Mouse (Mus musculus) limb, embryonic 14.5 days (tissue): ENCODE measurements at regions not wholly inside any gene's neighbourhood (a gene's known extent, or its start where the extent isn't known, plus 50 kb on each side); places are given as distances from the start of the nearest gene placed in this dataset.

Source experiments
- ATAC-seq: fragments of 200-750 bp; cut with Nextera tagmentation; 2 replicates; pipeline ENCODE4 v1.8.0; 2017; ENCODE audit warnings: low read depth, moderate number of reproducible peaks, moderate TSS enrichment; ENCODE audit not compliant: low FRiP score
- DNase-seq: peaks from one replicate; pipeline ENCODE4 v3.0.0-alpha.2; 2015; ENCODE audit warnings: low spot score
- H3K27ac ChIP-seq: fragments of 300-500 bp; sonication (generic); replicated peaks from 2 replicates; pipeline ENCODE4 v1.5.1; 2014; ENCODE audit warnings: low read depth, mild to moderate bottlenecking, low read length, moderate library complexity, mixed read lengths
- H3K27me3 ChIP-seq: fragments of 300-500 bp; sonication (generic); 2 replicates; pipeline ENCODE4 v1.6.1; 2014; ENCODE audit warnings: low read length, mixed read lengths; ENCODE audit not compliant: control insufficient read depth, insufficient read depth
- H3K36me3 ChIP-seq: fragments of 300-500 bp; sonication (generic); 2 replicates; pipeline ENCODE4 v1.6.1; 2014; ENCODE audit warnings: mild to moderate bottlenecking, low read length, moderate library complexity, mixed read lengths; ENCODE audit not compliant: control insufficient read depth, insufficient read depth
- H3K4me1 ChIP-seq: fragments of 300-500 bp; sonication (generic); 2 replicates; pipeline ENCODE4 v1.6.1; 2014; ENCODE audit warnings: antibody characterized with exemption, low read length, mixed read lengths; ENCODE audit not compliant: control insufficient read depth, insufficient read depth
- H3K4me2 ChIP-seq: fragments of 300-500 bp; sonication (generic); replicated peaks from 2 replicates; pipeline ENCODE4 v1.6.1; 2014; ENCODE audit warnings: low read depth, mild to moderate bottlenecking, low read length, moderate library complexity; ENCODE audit not compliant: severe bottlenecking
- H3K4me3 ChIP-seq: fragments of 300-500 bp; sonication (generic); replicated peaks from 2 replicates; pipeline ENCODE4 v1.5.1; 2014; ENCODE audit warnings: low read length
- H3K9ac ChIP-seq: fragments of 300-500 bp; sonication (generic); 2 replicates; pipeline ENCODE4 v1.6.1; 2014; ENCODE audit warnings: mild to moderate bottlenecking, low read depth, low read length, moderate library complexity; ENCODE audit not compliant: severe bottlenecking
- H3K9me3 ChIP-seq: fragments of 300-500 bp; sonication (generic); 2 replicates; pipeline ENCODE4 v1.6.1; 2016; ENCODE audit warnings: low read length; ENCODE audit not compliant: control insufficient read depth
- POLR2A ChIP-seq: fragments of 200-500 bp; IDR thresholded peaks from 2 replicates; pipeline ENCODE4 v1.8.0; 2012; ENCODE audit warnings: inconsistent platforms, mild to moderate bottlenecking, moderate library complexity, borderline replicate concordance; ENCODE audit not compliant: insufficient read depth, insufficient read length; ENCODE audit errors: extremely low read depth
- WGBS: fragments of 180-500 bp; shearing (Covaris S2); extraction: QIAGEN DNeasy Blood & Tissue Kit; methylation state at CpG from one replicate; pipeline ENCODE4 v1.1.7; 2014; 5-methylcytosine and 5-hydroxymethylcytosine counted together

GRCm38 (mm10) chr13:55963005-55963620, 127.1 kb upstream of the Pitx1 start:
- Histone ChIP-seq H3K27me3 (peaks cover 6% of the 10 kb centered on the region; the same call in 1 of the 2 replicates), H3K9ac (peak overlapping the region; percentile 46), H3K4me2 (peak overlapping the region; percentile 58), H3K4me3 (peak overlapping the region; percentile 34), H3K4me1 (peaks cover 23% of the 10 kb centered on the region), H3K36me3 (no peaks in the 10 kb centered on the region), H3K9me3 (no peaks in the 10 kb centered on the region), H3K27ac (peak overlapping the region; percentile 29)
- 4% methylated on average over 22 of the region's 22 CpGs for WGBS
- DNase-seq (peak; percentile 82), ATAC-seq (peak; percentile 84)
- TF ChIP-seq POLR2A = peak; percentile 48; the same call in 1 of the 2 replicates

GRCm38 (mm10) chr13:55962254-55962866, 126.4 kb upstream of the Pitx1 start:
- peak overlapping the region; percentile 29 for H3K27ac ChIP-seq
- peak overlapping the region; percentile 34 for H3K4me3 ChIP-seq
- peaks cover 24% of the 10 kb centered on the region for H3K4me1 ChIP-seq
- H3K27me3 ChIP-seq = peaks cover 6% of the 10 kb centered on the region; the same call in 1 of the 2 replicates
- 6% methylated on average over 18 of the region's 18 CpGs for WGBS
- H3K36me3 ChIP-seq = no peaks in the 10 kb centered on the region
- H3K9me3 ChIP-seq = no peaks in the 10 kb centered on the region
- no peak for TF ChIP-seq POLR2A
- peak overlapping the region; percentile 46 for H3K9ac ChIP-seq
- H3K4me2 ChIP-seq = peak overlapping the region; percentile 58
- ATAC-seq (no peak), DNase-seq (peak; percentile 18)

- Histone ChIP-seq H3K4me3 (no peak overlapping the region), H3K9me3 (no peaks in the 10 kb centered on the region), H3K9ac (no peak overlapping the region), H3K27me3 (no peaks in the 10 kb centered on the region), H3K4me1 (peaks cover 5% of the 10 kb centered on the region; the same call in 1 of the 2 replicates), H3K4me2 (no peak overlapping the region), H3K27ac (no peak overlapping the region), H3K36me3 (no peaks in the 10 kb centered on the region)
- TF ChIP-seq POLR2A = no peak
- DNase-seq (no peak), ATAC-seq (no peak)
- 71% methylated on average over 6 of the region's 6 CpGs for WGBS
Observed at GRCm38 (mm10) chr13:55954346-55954745, 118.4 kb upstream of the Pitx1 start.

GRCm38 (mm10) chr13:55953426-55953825, 117.4 kb upstream of the Pitx1 start:
- WGBS = 90% methylated on average over 2 of the region's 2 CpGs
- DNase-seq = no peak
- no peaks in the 10 kb centered on the region for H3K36me3 ChIP-seq
- H3K27me3 ChIP-seq = no peaks in the 10 kb centered on the region
- no peak for ATAC-seq
- TF ChIP-seq POLR2A = no peak
- no peak overlapping the region for H3K27ac ChIP-seq
- H3K9ac ChIP-seq = no peak overlapping the region
- H3K4me3 ChIP-seq = no peak overlapping the region
- no peak overlapping the region for H3K4me2 ChIP-seq
- H3K9me3 ChIP-seq = no peaks in the 10 kb centered on the region
- H3K4me1 ChIP-seq = peaks cover 2% of the 10 kb centered on the region; the same call in 1 of the 2 replicates

- no peaks in the 10 kb centered on the region for H3K36me3 ChIP-seq
- DNase-seq (no peak), ATAC-seq (no peak)
- no peak overlapping the region for H3K4me3 ChIP-seq
- no peak overlapping the region for H3K4me2 ChIP-seq
- H3K9me3 ChIP-seq = no peaks in the 10 kb centered on the region
- no peak overlapping the region for H3K9ac ChIP-seq
- no peak overlapping the region for H3K27ac ChIP-seq
- no peak for TF ChIP-seq POLR2A
- H3K27me3 ChIP-seq = no peaks in the 10 kb centered on the region
- 86% methylated on average over 6 of the region's 6 CpGs for WGBS
- no peaks in the 10 kb centered on the region; the same call in 1 of the 2 replicates for H3K4me1 ChIP-seq
Observed at GRCm38 (mm10) chr13:55950773-55951172, 114.8 kb upstream of the Pitx1 start.
